Mouse (Mus musculus): ENCODE data around the gene Tbc1d9. TPM values are rescaled to one million over a fixed set of nuclear protein-coding genes. Genes with fewer than 3 reads are reported as not detected.
A peak's percentile ranks its signal among the peaks of the same experiment; 100 is the strongest.

Gene Tbc1d9
- polyA plus RNA-seq, 2 experiments: 1.3 to 5.2 TPM

DNA sequence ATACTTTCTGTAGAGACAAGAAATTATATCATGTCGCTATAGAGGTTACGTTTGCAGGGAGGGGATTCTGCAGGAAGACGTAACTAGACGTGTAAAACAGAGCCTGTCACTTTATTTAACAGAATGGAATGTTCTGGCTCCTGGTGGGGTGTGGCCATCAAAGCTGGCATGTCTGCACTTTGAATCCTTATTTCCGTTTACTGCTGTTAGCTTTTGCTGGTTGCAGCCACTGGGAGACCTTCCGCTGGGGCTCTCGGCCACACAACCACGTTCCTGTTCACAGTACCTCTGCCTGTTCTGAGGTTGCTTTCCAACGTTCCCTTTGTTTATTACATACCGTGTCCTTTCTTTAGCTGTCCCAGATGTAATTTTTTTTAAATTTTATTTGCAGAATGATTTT lies 107.3 kb downstream of the Tbc1d9 start:
- H3K36me3 ChIP-seq (ENCODE audit: control insufficient read depth, insufficient read depth, low read length): no peaks in the 10 kb centered on the region
- no peak overlapping the region for H3K27ac ChIP-seq (replicated peaks; ENCODE audit: low read depth, low read length)
- no peak overlapping the region for H3K4me2 ChIP-seq (replicated peaks; ENCODE audit: low read depth, low read length, severe bottlenecking)
- H3K4me3 ChIP-seq (replicated peaks; ENCODE audit: low read length): no peak overlapping the region
- no peak for TF ChIP-seq POLR2A (IDR thresholded peaks at IDR 0.05; ENCODE audit: borderline replicate concordance, extremely low read depth, insufficient read depth, insufficient read length)
- H3K9ac ChIP-seq (ENCODE audit: low read depth, low read length, severe bottlenecking): no peak overlapping the region
- ATAC-seq (ENCODE audit: low FRiP score, low read depth) (no peak), DNase-seq (ENCODE audit: low spot score) (no peak)
- H3K9me3 ChIP-seq (ENCODE audit: control insufficient read depth, low read length): no peaks in the 10 kb centered on the region
- 57% methylated on average over 10 of the region's 10 CpGs for WGBS
- H3K27me3 ChIP-seq (ENCODE audit: control insufficient read depth, insufficient read depth, low read length): no peaks in the 10 kb centered on the region
- no peaks in the 10 kb centered on the region for H3K4me1 ChIP-seq (ENCODE audit: control insufficient read depth, insufficient read depth, low read length)

DNA sequence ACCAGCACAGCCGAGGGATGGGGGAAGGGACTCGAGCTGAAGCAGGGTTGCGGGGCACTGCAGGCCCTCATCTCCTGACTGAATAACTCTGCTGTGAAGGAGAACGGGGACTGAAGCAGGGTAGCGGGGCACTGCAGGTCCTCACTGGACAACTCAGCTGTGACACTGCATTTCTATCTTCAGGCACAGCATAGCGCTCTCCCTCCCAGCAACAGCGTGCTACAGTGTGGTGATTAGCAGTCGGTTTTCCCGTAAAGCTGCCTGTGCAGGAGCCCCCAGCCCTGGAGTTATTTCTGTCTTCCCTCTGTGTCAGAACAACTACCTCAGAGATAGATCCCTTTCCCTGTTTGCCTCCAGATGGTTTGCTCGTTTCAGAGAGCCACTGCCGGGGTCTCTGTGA lies 109.3 kb downstream of the Tbc1d9 start:
- Histone ChIP-seq H3K4me2 (replicated peaks; ENCODE audit: low read depth, low read length, severe bottlenecking) (no peak overlapping the region), H3K27ac (replicated peaks; ENCODE audit: low read depth, low read length) (no peak overlapping the region), H3K9ac (ENCODE audit: low read depth, low read length, severe bottlenecking) (no peak overlapping the region), H3K36me3 (ENCODE audit: control insufficient read depth, insufficient read depth, low read length) (no peaks in the 10 kb centered on the region), H3K27me3 (ENCODE audit: control insufficient read depth, insufficient read depth, low read length) (no peaks in the 10 kb centered on the region), H3K4me3 (replicated peaks; ENCODE audit: low read length) (no peak overlapping the region), H3K9me3 (ENCODE audit: control insufficient read depth, low read length) (no peaks in the 10 kb centered on the region), H3K4me1 (ENCODE audit: control insufficient read depth, insufficient read depth, low read length) (no peaks in the 10 kb centered on the region)
- 43% methylated on average over 11 of the region's 11 CpGs for WGBS
- no peak for DNase-seq (ENCODE audit: low spot score)
- peak; percentile 34; the same call in 1 of the 2 replicates for ATAC-seq (ENCODE audit: low FRiP score, low read depth)
- no peak for TF ChIP-seq POLR2A (IDR thresholded peaks at IDR 0.05; ENCODE audit: borderline replicate concordance, extremely low read depth, insufficient read depth, insufficient read length)

DNA sequence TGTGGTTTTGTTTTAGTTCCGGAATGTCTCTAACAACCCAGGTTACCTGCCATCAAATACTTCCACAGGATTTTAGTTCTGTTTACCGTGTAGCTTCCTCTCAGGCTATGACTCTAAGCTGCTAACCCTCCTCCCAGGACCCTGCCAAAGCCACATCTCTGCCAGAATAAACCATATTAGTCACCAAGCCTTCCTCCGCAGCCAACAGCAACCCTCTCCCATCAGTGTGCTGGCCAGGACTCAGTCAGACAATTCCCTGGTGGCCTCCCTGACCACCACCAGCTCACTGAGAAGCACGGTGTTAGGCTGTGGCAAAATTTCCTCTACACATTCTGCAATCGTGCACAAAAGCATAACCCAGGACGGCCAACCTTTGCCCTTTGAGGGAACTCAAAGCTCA lies 113.3 kb downstream of the Tbc1d9 start:
- H3K4me1 ChIP-seq (ENCODE audit: control insufficient read depth, insufficient read depth, low read length): no peaks in the 10 kb centered on the region
- no peak for ATAC-seq (ENCODE audit: low FRiP score, low read depth)
- no peak overlapping the region for H3K27ac ChIP-seq (replicated peaks; ENCODE audit: low read depth, low read length)
- no peak for TF ChIP-seq POLR2A (IDR thresholded peaks at IDR 0.05; ENCODE audit: borderline replicate concordance, extremely low read depth, insufficient read depth, insufficient read length)
- no peak for DNase-seq (ENCODE audit: low spot score)
- H3K27me3 ChIP-seq (ENCODE audit: control insufficient read depth, insufficient read depth, low read length): no peaks in the 10 kb centered on the region
- no peak overlapping the region for H3K4me3 ChIP-seq (replicated peaks; ENCODE audit: low read length)
- 82% methylated on average over 6 of the region's 6 CpGs for WGBS
- no peaks in the 10 kb centered on the region for H3K36me3 ChIP-seq (ENCODE audit: control insufficient read depth, insufficient read depth, low read length)
- no peak overlapping the region for H3K9ac ChIP-seq (ENCODE audit: low read depth, low read length, severe bottlenecking)
- H3K9me3 ChIP-seq (ENCODE audit: control insufficient read depth, low read length): no peaks in the 10 kb centered on the region
- no peak overlapping the region for H3K4me2 ChIP-seq (replicated peaks; ENCODE audit: low read depth, low read length, severe bottlenecking)

DNA sequence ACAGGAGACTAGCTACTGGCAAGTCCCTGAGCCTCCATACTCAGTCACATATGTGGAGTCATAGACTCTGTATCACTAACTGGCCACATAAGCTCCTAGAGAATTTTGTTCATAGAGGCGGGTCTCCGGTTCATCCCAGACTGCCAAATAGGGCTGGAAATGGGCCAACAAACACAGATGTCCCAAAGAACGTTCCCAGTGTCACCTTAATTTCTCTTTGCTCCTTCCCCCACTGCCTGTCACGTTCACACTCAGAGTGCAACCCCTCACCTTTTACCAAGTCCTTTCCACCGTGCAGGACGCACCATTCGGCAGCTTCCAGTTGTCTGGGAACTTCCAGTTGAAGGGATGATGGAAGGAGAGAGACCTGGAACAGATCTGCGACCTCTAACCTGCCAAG lies 120.2 kb downstream of the Tbc1d9 start:
- no peaks in the 10 kb centered on the region for H3K4me1 ChIP-seq (ENCODE audit: control insufficient read depth, insufficient read depth, low read length)
- peaks cover 18% of the 10 kb centered on the region for H3K27me3 ChIP-seq (ENCODE audit: control insufficient read depth, insufficient read depth, low read length)
- H3K9ac ChIP-seq (ENCODE audit: low read depth, low read length, severe bottlenecking): no peak overlapping the region
- DNase-seq (ENCODE audit: low spot score) (no peak), ATAC-seq (ENCODE audit: low FRiP score, low read depth) (no peak)
- H3K27ac ChIP-seq (replicated peaks; ENCODE audit: low read depth, low read length): no peak overlapping the region
- H3K36me3 ChIP-seq (ENCODE audit: control insufficient read depth, insufficient read depth, low read length): no peaks in the 10 kb centered on the region
- no peak overlapping the region for H3K4me3 ChIP-seq (replicated peaks; ENCODE audit: low read length)
- no peak overlapping the region for H3K4me2 ChIP-seq (replicated peaks; ENCODE audit: low read depth, low read length, severe bottlenecking)
- no peak for TF ChIP-seq POLR2A (IDR thresholded peaks at IDR 0.05; ENCODE audit: borderline replicate concordance, extremely low read depth, insufficient read depth, insufficient read length)
- 83% methylated on average over 8 of the region's 8 CpGs for WGBS
- no peaks in the 10 kb centered on the region for H3K9me3 ChIP-seq (ENCODE audit: control insufficient read depth, low read length)

DNA sequence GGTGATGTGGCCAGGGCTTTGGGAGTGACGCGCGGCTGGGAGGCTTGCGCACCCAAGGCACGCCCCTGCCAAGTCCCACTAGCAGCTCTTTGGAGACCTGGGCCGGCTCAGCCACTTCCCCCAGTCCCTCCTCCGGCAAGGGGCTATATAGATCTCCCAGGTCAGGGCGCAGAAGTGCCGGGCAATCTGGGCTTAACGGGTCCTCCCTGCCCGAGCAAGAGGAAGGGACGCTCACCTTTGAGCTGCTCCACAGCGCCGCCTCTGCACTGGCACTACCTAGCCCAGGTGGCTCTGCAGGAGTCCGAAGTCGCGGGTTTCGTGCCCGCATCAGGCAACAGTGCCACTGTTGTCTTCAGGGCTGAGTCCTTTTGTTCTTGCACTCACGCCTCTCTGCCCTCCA lies 125.0 kb downstream of the Tbc1d9 start, which contains the start of gene Ucp1:
Gene Ucp1, plus strand, starts transcription at position 177 of the 400 bp plus-strand sequence.
- H3K4me1 ChIP-seq (ENCODE audit: control insufficient read depth, insufficient read depth, low read length): no peaks in the 10 kb centered on the region
- no peak within 1 kb of the TSS for H3K9ac ChIP-seq (ENCODE audit: low read depth, low read length, severe bottlenecking)
- ATAC-seq (ENCODE audit: low FRiP score, low read depth) (no peak), DNase-seq (ENCODE audit: low spot score) (no peak)
- H3K4me3 ChIP-seq (replicated peaks; ENCODE audit: low read length): peak within 1 kb of the TSS; percentile 26
- no peaks in the 10 kb centered on the region for H3K36me3 ChIP-seq (ENCODE audit: control insufficient read depth, insufficient read depth, low read length)
- H3K4me2 ChIP-seq (replicated peaks; ENCODE audit: low read depth, low read length, severe bottlenecking): peak within 1 kb of the TSS; percentile 38
- TF ChIP-seq POLR2A (IDR thresholded peaks at IDR 0.05; ENCODE audit: borderline replicate concordance, extremely low read depth, insufficient read depth, insufficient read length): no peak
- no peaks in the 10 kb centered on the region for H3K9me3 ChIP-seq (ENCODE audit: control insufficient read depth, low read length)
- no peak within 1 kb of the TSS for H3K27ac ChIP-seq (replicated peaks; ENCODE audit: low read depth, low read length)
- 2% methylated on average over 20 of the region's 20 CpGs for WGBS
- peaks cover 23% of the 10 kb centered on the region for H3K27me3 ChIP-seq (ENCODE audit: control insufficient read depth, insufficient read depth, low read length)

DNA sequence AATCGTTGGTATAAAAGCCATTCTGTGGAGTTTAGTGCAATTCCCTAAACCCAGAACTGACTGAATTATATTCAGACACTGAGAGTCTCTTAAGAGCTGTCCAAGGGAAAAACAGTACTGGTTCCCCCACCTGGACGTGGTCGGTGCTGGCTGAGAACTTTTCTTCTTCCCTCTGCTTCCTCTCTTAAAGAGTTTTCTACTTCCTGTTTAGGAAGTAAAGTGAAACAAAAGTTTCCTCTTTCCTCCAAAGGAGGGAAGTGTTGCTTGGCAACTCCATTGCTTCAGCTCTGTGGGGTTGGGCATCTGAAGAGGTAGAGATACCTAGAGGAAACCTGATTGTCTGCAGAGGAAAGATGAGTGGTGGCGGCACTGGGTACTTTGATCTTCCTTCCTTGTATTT lies 132.2 kb downstream of the Tbc1d9 start:
- H3K36me3 ChIP-seq (ENCODE audit: control insufficient read depth, insufficient read depth, low read length): no peaks in the 10 kb centered on the region
- no peak for DNase-seq (ENCODE audit: low spot score)
- no peak overlapping the region for H3K9ac ChIP-seq (ENCODE audit: low read depth, low read length, severe bottlenecking)
- no peak overlapping the region for H3K4me2 ChIP-seq (replicated peaks; ENCODE audit: low read depth, low read length, severe bottlenecking)
- WGBS: 74% methylated on average over 4 of the region's 4 CpGs
- no peaks in the 10 kb centered on the region for H3K4me1 ChIP-seq (ENCODE audit: control insufficient read depth, insufficient read depth, low read length)
- H3K27ac ChIP-seq (replicated peaks; ENCODE audit: low read depth, low read length): no peak overlapping the region
- no peaks in the 10 kb centered on the region for H3K27me3 ChIP-seq (ENCODE audit: control insufficient read depth, insufficient read depth, low read length)
- H3K9me3 ChIP-seq (ENCODE audit: control insufficient read depth, low read length): no peaks in the 10 kb centered on the region
- TF ChIP-seq POLR2A (IDR thresholded peaks at IDR 0.05; ENCODE audit: borderline replicate concordance, extremely low read depth, insufficient read depth, insufficient read length): no peak
- no peak for ATAC-seq (ENCODE audit: low FRiP score, low read depth)
- H3K4me3 ChIP-seq (replicated peaks; ENCODE audit: low read length): no peak overlapping the region
